Mouse (Mus musculus) left cerebral cortex, adult 6 months (tissue): ENCODE data around the gene CK137956. TPM values are rescaled to one million over a fixed set of nuclear protein-coding genes. Genes with fewer than 3 reads are reported as not detected.

Source experiments
- long read RNA-seq, 2 experiments: library from polyadenylated mRNA; unstranded; transcript quantifications; one replicate each; pipeline ENCODE4 v2.0.0; 2019 to 2020
- polyA plus RNA-seq: library from polyadenylated mRNA; unstranded; fragments of <200 nt; fragmentation: Nextera tagmentation; gene quantifications from 2 replicates; pipeline ENCODE4 v1.2.3, GENCODE M21; 2021

The CK137956 gene
- polyA plus RNA-seq: 0.71 and 0.93 TPM in 2 replicates
- long read RNA-seq, experiment 1, partial matches to known transcripts: 0 of 3 reads
- long read RNA-seq, experiment 1, other reads (novel, unspliced or antisense): 3 of 3 reads
- long read RNA-seq, experiment 2: 0 reads

DNA sequence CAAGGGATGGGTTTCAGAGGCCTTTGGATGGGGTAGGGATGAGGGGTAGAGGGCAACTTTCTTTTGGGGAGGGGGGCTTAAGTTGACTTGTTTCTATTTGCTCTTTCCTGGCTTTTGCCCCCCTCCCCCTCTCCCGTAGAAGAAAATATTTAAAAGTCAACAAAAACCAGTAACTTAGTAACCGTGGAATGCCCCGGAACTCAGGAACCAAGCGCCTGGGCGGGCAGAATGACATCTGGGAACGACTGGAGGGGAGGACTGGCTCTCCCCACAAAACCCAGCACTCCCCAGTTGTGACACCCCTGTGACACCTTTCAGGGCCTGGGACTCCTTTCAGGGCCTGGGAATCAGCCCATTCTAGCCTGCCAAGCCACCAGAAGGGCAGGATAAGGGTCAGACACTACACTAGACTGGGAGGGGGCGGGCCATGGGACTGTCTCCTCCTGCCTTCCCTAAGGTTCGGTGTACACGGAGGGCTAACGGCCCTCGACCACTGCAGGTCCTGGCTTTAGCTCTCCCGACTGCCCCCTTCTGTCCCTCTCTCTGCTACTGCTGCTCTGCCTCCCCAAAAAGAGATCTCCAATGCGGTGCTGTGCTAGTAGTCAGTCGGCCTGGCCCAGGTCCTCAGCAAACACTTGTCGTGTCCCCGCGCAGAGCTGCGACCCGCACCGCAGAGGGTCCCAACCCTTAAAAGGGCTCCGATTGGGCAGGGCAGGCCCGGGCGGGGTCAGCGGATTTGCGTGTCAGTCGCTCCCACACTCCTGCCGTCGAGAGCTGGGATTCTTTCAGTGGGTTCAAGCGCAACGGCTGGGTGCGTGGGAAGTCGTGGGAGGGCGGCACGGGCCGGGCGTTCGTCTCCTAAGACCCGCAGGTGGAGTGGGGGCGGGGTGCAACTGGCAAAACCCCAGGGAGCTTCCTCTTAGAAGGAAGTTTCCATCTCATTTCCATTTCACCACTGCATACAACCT, at the start of gene CK137956:
TSS of gene CK137956 (minus strand) at position 51 of the 968 bp plus-strand sequence.

DNA sequence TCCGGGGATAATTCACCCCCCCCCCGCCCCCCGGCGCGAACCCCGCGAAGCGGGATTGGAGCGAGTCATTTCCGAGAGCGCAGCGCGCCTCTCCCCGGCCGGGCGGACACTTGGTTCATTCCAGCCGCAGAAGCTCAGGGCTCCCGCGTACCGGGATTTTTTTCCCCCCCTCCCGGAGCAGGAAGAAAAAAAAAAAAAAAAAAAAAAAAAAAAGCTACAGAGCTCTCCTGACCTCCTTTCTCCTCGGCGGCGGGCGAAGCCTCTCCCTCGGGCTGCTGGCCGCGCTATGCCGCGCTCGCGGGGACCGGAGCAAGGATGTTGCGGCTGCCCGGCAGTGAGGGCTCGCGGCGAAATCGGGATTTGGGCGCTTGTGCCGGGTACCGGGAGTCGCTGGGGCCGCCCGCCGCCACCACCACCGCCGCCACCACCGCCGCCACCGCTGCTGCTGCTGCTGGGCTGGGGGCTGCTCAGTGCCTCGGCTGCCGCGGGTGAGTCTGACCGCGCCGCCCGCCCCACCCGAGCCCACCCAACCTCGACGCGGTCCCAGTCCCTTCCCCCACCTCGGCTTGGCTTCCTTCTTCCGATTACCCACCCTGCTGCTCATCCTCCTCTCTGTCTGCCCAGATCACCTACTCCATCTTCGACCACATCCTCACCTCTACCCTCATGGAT, 17.2 kb upstream of the CK137956 start, which contains the start of gene Csmd2:
TSS of gene Csmd2 (plus strand) at position 74 of the 672 bp plus-strand sequence.

Other genes with a start within 250 kb of the CK137956 start
- gene Csmd2, start 16.9 kb upstream of the CK137956 start, polyA plus RNA-seq: 3.9 and 4.9 TPM in 2 replicates